Mouse (Mus musculus) heart, postnatal 14 days (tissue): ENCODE measurements around the gene Spin2d. TPM values are rescaled to one million over a fixed set of nuclear protein-coding genes. Genes with fewer than 3 reads are reported as not detected.
"Not testable (repeated sequence)": the region's sequence is repeated elsewhere in the genome, so short reads cannot be mapped to it uniquely, and the experiment has no call there.

Experiments used
- DNase-seq, 2 experiments: peaks; one replicate each; pipeline ENCODE4 v3.0.0; 2021 to 2022
- intact Hi-C: fragments of 180-260 bp; cut with DNase I; formaldehyde crosslinking; loops from one replicate; pipeline ENCODE4 v1.15.1; 2025
- long read RNA-seq, 2 experiments: library from polyadenylated mRNA; stranded (forward); transcript quantifications; one replicate each; pipeline ENCODE4 v2.0.0; 2021
- total RNA-seq, 2 experiments: library from RNA; stranded (reverse); gene quantifications; 2 replicates each; pipeline ENCODE4 v1.2.3; 2021

The Spin2d gene
- total RNA-seq, result not detected
- long read RNA-seq, experiment 1, result 0 reads
- long read RNA-seq, experiment 2, result 0 reads

- intact Hi-C loops, DNase-seq: not testable (repeated sequence)
Measured at GRCm38 (mm10) chrX:73176889-73177288, at the start of gene Spin2d. TSS of gene Spin2d (minus strand) at chrX:73176989.

DNA sequence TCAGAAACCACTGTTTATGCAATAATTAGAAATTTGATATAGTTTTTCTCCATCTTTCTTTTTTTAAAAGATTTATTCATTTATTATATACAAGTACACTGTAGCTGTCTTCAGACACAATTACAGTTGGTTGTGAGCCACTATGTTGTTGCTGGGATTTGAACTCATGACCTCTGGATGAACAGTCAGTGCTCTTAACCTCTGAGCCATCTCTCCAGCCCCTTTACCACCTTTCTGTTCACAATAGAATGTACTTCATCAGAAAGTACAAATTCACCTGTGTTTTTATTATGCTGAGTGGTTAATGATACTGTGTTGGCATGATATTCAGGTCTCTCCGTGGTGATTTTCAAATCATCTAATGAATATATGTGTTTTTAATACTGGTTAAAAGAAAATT is 48.6 kb upstream of the Spin2d start:
- intact Hi-C loops, result loop anchor here (10.0 kb wide), 1 partner anchor 119 kb away; the partner anchor contains the start of gene Zfp275
- no peak for DNase-seq

DNA sequence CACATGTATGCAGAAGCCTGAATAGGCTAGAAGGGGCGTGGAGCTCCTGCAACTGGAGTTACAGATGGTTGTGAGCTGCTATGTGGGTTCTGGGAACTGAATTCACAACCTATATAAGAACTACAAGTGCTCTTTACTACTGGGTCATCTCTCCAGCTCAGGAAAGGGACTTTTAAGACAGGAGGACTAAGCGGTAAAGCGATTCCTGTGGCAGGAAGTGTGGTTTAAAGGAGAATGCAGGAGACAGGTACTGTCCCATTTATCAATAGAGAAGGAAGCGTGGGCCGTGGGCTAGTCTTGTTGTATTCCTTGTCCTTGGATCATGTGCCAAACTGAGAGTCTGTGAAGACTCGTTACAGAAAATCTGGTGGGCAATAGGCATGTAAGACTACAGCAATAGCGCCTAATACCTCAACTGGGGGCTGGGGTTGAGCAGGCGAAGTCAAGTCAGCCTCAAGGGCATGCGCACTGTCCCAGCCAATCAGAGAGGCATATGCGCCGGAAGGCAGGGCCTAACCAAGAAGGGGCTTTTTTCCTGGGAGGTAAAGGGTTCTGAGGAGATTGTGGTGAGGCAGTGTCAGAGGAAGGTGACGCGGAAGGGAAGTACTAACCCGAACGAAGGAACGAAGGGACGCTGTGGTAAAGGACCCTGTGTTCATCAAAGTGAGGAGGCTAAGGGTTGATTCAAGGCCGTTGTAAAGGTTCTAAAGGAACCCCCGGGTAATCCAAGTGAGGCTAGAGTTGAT is 37.2 kb upstream of the Spin2d start, which contains the start of gene Xlr4b:
TSS of gene Xlr4b (plus strand) at position 515 of the 746 bp plus-strand sequence.
- intact Hi-C loops, DNase-seq: not testable (repeated sequence)

GRCm38 (mm10) chrX:73191934-73192333 is 15.1 kb upstream of the Spin2d start, which contains the start of gene Xlr3b:
TSS of gene Xlr3b (plus strand) at chrX:73192207.
- peak in 1 of 2 experiments; percentile 2 for DNase-seq
- intact Hi-C loops, result not testable (repeated sequence)

- DNase-seq, intact Hi-C loops: not testable (repeated sequence)
Measured at GRCm38 (mm10) chrX:73149350-73149749, 27.4 kb downstream of the Spin2d start, which contains the start of gene DXBay18. TSS of gene DXBay18 (minus strand) at chrX:73149450.

DNA sequence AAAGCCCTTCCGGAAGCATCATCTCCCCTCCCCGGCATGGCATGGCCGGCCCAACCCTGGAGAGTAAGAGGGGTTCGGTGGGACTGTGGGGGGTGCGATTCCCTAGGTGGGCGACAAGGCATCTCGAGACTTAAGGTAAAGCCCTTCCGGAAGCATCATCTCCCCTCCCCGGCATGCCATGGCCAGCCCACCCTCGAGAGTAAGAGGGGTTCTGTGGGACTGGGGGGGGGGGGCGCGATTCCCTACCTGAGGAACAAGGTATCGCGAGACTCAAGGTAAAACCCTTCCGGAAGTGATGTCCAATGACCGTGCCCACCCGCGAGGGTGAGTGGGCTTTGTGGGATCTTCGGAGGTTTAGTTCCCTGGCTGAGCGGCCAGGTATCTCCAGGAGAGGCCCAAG is 28.3 kb downstream of the Spin2d start, which contains the start of gene Xlr5b:
TSS of gene Xlr5b (plus strand) at position 301 of the 400 bp plus-strand sequence.
- DNase-seq, intact Hi-C loops: not testable (repeated sequence)

GRCm38 (mm10) chrX:73143218-73143618 is 33.6 kb downstream of the Spin2d start:
- DNase-seq, intact Hi-C loops: not testable (repeated sequence)

Other genes with a start within 250 kb of the Spin2d start
- gene Zfp185, start 189.7 kb downstream of the Spin2d start, total RNA-seq, result 1 to 10 TPM; 1.8 to 2.1 TPM
- under 1 TPM in 1 of 2 experiments, not detected in 1; 0.24 TPM for gene Pnma5, start 139.9 kb downstream of the Spin2d start, total RNA-seq
- not detected for gene Pnma3, start 112.2 kb downstream of the Spin2d start, total RNA-seq
- 1 to 10 TPM in 1 of 2 experiments, not detected in 1; 2.7 TPM for gene Xlr4a, start 94.5 kb downstream of the Spin2d start, total RNA-seq
- 1 to 10 TPM in 1 of 2 experiments, not detected in 1; 1.1 TPM for gene Xlr3a, start 79.9 kb downstream of the Spin2d start, total RNA-seq
- not detected for gene Gm14685, start 59.9 kb downstream of the Spin2d start, total RNA-seq
- gene Xlr5b, start 28.2 kb downstream of the Spin2d start, total RNA-seq, result not detected
- not detected for gene DXBay18, start 27.5 kb downstream of the Spin2d start, total RNA-seq
- 1 to 10 TPM in 1 of 2 experiments, under 1 TPM in 1; 0.19 to 3.5 TPM for gene Xlr3b, start 15.2 kb upstream of the Spin2d start, total RNA-seq
- gene Xlr4b, start 37.3 kb upstream of the Spin2d start, total RNA-seq, result 1 to 10 TPM in 1 of 2 experiments, under 1 TPM in 1; 0.36 to 1.4 TPM
- gene F8a, start 51.3 kb upstream of the Spin2d start, total RNA-seq, result 1 to 10 TPM; 6.3 to 6.4 TPM
- 1 to 10 TPM in 1 of 2 experiments, not detected in 1; 1.2 TPM for gene Xlr4c, start 66.1 kb upstream of the Spin2d start, total RNA-seq
- not detected for gene Xlr3c, start 88.4 kb upstream of the Spin2d start, total RNA-seq
- gene Xlr5a, start 116.0 kb upstream of the Spin2d start, total RNA-seq, result not detected
- gene Xlr5c, start 116.0 kb upstream of the Spin2d start, total RNA-seq, result not detected
- gene Gm45015, start 159.9 kb upstream of the Spin2d start, total RNA-seq, result not detected
- gene Zfp275, start 165.6 kb upstream of the Spin2d start, total RNA-seq, result 1 to 10 TPM; 4.8 to 5.7 TPM
- gene Gm18336, start 221.7 kb upstream of the Spin2d start, total RNA-seq, result not detected
- gene Zfp92, start 234.1 kb upstream of the Spin2d start, total RNA-seq, result not detected